Mouse (Mus musculus) olfactory bulb, adult 2 months (tissue): ENCODE measurements around the gene Lgi2.

Source experiments
- CTCF ChIP-seq: fragments of 200-500 bp; IDR thresholded peaks from 2 replicates; pipeline ENCODE4 v1.5.1; 2012; ENCODE audit warnings: low read depth, mild to moderate bottlenecking, low read length, moderate library complexity; ENCODE audit not compliant: insufficient read depth
- POLR2A ChIP-seq: fragments of 200-500 bp; IDR thresholded peaks from 2 replicates; pipeline ENCODE4 v1.6.1; 2012; ENCODE audit warnings: mild to moderate bottlenecking, low read depth, low read length, moderate library complexity; ENCODE audit not compliant: insufficient read depth

DNA sequence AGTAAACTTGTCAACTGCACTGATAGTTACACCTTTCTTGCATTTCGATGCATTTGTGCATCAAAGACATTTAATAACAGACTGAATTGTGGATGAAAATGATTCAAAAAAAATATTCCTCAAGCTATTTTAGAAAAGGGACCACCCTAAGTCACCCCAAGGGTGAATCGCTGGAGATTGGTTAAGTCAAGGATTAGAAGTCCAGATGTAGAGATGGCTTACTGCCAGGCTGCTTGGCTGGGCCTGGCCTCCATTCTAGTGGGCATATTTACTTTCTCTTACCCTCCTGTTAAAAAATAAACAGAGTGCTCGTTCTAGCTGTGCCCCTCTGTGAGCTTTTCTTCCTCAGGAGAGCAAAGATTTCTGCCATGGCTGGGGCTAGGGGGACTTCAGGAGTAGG lies 26.1 kb downstream of the Lgi2 start:
- no peak for TF ChIP-seq CTCF
- TF ChIP-seq POLR2A = no peak
